Mouse (Mus musculus): ENCODE measurements around the gene Oard1. TPM values are rescaled to one million over a fixed set of nuclear protein-coding genes. Genes with fewer than 3 reads are reported as not detected.

The Oard1 gene
- 10 to 100 TPM; 11.9 to 16.2 TPM for total RNA-seq (2021)
- long read RNA-seq, transcript Oard1-202 (6 exons, 1,324 nt): major isoform, 9 of 25 reads
- long read RNA-seq, partial matches to known transcripts: 0 of 25 reads
- long read RNA-seq, other reads (novel, unspliced or antisense): 15 of 25 reads

DNA sequence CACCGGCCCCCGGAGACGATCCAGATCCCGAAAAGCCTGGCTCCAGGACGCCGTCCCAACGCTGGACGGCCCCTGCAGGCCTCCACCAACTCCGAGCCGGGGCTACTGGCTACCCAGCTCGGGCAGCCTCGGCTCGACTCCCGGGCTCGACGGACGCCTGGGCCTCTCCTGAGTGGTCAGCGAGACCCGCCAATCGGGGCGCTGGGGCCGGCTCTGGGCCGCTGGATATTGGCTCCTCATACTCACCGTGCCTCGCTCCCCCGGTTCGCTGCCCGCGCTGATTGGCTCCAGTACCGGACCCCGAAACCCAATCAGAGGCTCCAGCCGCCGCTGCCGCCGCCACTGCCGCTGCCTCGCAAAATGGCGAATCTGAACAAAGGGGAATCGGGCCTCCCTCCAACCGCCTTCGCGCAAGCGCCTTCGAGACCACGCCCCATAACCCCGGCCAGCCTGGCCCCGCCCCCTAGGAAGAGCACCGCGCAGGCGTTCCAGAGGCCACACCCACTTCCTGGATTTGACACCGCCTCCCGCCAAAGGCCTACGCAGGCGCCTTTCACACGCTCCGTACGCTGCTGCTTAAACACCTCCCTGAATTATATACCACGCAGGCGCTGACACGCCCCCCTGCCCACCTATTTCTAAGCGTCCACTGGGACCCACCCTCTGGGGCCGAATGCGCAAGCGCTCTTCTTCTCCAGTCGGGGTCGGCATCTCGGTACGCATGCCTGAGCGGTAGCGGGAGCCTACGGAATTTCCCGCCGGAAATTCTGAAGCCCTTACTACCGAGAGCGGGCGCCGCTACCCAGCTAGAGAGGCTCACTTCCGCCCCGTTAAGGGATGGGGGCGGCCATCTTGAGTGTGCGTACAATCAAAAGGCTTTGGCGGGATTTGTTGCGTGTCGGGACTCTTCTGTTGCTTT lies at the start of gene Oard1, which contains the start of gene Nfya:
Gene Oard1, plus strand, starts transcription at position 635 of the 919 bp plus-strand sequence.
Gene Nfya, minus strand, starts transcription at position 527 of the 919 bp plus-strand sequence.
- peak; percentile 100 for DNase-seq (ENCODE audit: low spot score in 2 of 2)

DNA sequence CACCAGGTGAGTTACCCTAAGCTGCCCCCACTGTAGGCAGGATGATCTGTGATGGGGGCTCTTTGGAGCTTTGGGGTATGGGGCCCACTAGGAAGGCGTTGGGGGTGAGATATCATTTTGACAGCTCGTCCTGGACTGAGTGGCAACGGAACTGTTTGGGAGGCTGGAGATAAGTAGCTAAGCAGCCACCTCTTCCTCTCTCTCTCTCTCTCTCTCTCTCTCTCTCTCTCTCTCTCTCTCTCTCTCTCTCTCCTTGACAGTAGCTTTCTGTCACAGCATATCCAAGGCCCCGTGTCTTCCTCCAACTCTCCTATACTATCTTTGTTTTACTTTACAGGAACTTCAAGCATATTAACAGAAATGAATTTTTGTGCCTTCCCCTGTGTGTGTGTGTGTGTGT lies 49.4 kb upstream of the Oard1 start:
- no peak for DNase-seq (ENCODE audit: low spot score in 2 of 2)

DNA sequence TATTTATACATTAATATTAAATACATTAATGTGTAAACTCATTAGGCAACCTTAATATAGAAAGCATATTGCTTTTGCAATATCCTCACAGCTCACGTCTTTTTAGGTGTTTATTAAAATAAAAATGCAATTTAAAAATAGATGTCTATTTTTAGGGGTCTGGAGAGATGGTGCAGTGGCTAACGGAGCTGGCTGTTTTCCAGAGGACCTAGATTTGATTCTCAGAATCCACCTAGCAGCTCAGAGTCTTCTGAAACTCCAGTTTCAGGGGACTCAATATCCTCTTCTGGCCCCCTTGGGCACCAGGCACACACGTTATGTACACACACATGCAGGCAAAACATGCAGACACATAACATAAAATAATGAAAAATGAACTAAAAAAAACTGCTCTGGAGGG lies 47.5 kb upstream of the Oard1 start:
- DNase-seq (ENCODE audit: low spot score in 2 of 2): no peak

DNA sequence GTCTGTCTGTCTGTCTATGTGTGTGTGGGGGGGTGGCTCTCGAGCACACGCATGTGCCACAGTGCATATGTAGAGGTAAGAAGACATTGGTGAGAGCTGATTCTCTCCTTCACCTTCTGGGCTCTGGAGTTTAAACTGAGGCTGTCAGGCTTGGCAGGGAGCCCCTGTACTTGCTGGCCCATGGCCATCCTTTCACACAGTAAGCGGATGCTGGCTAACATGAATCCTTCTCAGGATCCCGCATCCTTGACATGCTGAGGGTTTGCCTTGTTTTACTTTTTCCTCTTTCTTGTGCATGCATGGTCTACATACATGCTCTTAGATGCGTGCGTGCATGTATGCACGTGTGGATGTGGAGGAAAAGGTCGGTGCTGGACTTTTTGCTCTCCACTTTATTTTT lies 46.8 kb upstream of the Oard1 start:
- DNase-seq (ENCODE audit: low spot score in 2 of 2): peak; percentile 48 to 56

DNA sequence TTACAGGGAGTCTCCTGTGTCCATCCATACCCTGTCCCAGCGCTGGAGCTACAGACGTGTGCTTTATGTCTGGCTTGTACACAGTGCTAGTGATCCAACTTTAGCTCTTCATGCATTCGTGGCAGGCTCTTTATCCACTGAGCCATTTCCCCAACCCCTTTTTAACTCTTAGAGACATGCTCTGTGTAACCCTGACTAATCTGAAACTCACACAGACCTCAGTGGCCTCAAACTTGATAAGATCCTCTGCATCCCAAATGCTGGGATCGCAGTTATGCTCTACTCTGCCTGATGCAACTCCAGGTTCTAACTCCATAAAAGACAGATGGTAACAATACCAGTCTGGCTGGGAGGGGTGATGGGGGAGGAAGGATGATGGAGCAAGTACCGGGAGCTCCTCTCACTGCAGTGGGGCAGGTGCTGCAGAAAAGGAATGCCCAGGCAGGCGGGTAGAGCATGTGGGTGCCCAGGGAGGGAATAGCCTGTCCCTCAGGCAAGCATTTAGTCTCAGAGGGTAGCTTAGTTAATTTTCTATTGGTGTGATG lies 46.3 kb upstream of the Oard1 start:
- DNase-seq (ENCODE audit: low spot score in 2 of 2): no peak

DNA sequence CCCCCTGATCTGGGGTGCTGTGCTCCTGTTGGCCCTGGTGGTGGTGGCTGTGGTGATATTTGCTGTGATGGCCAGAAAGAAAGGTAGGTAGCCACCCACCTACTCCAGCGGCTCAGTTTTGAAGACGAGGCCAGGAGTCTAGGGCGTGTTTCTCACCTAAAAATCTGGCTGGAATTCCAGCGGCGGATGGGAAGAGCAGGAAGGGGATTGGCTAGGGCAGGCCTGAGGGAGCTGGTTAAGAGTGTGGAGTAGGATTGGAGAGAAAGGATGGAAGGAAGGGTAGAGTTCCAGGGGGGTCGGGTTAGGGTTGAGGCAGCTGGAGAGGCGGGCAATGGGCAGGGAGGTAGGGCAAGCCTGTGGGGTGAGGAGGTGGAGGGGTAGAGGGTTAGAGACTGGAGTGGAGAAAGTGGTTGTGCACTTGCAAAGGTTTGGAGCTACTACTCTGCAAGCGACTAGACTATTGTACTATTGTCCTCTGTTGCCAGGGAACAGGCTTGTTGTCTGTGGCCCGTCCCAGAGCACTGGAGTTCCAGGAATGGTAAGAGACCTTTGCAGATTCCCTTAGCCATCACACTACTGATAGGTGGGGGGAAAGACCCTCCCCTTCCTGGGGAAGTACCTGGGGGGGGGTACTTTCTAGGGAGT lies 44.2 kb upstream of the Oard1 start:
- no peak for DNase-seq (ENCODE audit: low spot score in 2 of 2)

DNA sequence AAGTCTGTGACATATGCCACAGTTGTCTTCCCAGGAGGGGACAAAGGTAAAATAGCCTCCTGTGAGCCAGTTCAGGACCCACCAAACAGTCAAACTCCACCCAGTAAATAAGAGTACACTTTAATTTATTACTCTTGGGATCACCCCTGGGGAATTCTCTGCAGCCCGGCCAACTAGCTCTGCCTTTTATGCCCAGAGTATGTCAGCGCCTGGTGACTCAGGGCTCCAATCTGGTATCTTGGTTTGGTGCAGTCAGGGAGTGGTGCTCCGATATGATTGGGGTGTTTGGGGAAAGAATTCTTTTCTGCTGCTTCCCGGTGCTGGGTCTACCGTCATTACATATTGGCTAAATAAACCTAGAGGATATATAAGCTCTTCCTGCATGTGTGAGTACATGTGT lies 43.0 kb upstream of the Oard1 start:
- DNase-seq (ENCODE audit: low spot score in 2 of 2): no peak

DNA sequence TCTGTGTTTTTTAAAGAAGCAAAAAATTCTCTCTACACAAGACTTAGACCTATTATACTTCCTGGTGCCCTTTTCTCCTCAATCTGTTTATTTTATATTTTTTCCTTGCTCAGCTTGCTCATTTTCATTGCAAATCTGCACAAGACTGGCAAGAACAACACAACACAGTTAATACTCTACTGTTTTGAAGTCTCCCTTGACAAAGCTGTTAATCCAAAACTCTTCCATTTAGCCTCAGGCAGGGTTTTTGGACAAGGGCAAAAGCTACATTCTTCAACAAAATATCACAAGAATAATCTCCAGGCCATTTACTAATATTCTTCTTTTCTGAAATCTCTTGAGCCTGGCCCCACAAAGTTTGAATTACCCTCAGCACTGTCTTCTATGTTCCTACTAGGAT lies 38.2 kb upstream of the Oard1 start:
- DNase-seq (ENCODE audit: low spot score in 2 of 2): no peak

DNA sequence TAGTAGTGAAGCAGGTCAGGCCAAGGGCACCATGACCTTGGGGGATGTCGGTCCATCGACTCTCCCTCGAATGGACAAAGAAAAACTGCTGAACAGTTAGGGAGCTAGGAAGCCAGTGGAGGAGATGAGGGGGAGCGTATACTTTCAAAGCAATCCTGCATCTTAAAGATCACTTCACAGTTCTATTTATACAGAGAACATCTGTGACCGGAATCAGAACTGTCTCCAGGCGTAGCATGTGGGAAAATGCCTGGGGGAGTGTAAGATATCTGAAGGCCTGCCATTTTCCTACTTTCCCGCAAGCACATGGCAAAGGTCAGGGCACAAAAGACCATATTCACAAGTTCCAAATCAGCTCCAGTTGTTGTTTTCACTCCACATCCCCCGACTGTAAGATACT lies 36.8 kb upstream of the Oard1 start:
- no peak for DNase-seq (ENCODE audit: low spot score in 2 of 2)

DNA sequence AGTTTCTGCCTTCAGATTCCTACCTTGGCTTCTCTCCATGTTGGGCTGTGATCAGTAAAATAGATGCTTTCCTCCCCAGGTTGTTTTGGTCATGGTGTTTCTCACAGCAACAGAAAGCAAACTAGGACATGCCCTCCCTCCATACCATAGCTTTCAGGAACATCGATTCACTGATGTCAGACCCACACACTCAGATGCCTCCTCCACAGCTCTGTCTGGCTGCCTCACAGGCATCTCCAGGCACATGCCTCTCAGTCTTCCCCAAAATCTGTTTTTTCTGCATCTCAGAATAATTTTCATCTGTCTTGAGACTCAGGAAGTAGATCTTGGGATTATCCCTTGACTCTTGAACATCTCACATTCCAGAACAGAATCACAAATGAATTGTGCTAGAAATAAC lies 33.7 kb upstream of the Oard1 start:
- DNase-seq (ENCODE audit: low spot score in 2 of 2): no peak

DNA sequence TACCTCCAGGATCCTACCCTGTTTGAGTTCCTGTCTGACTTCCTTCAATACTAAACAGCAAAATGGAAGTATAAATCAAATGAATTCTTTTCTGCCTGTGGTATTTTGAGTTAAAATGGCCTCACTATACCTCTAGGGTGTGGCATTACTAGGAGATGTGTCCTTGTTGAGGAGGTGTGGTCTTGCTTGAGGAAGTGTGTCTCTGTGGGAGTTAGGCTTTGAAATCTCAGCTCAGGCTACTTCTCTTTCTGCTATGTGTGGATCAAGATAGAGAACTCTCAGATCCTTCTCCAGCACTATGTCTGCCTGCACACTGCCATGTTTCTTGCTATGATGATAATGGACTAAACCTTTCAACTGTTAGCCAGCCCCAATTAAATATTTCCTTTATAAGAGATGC lies 30.8 kb upstream of the Oard1 start:
- no peak for DNase-seq (ENCODE audit: low spot score in 2 of 2)

DNA sequence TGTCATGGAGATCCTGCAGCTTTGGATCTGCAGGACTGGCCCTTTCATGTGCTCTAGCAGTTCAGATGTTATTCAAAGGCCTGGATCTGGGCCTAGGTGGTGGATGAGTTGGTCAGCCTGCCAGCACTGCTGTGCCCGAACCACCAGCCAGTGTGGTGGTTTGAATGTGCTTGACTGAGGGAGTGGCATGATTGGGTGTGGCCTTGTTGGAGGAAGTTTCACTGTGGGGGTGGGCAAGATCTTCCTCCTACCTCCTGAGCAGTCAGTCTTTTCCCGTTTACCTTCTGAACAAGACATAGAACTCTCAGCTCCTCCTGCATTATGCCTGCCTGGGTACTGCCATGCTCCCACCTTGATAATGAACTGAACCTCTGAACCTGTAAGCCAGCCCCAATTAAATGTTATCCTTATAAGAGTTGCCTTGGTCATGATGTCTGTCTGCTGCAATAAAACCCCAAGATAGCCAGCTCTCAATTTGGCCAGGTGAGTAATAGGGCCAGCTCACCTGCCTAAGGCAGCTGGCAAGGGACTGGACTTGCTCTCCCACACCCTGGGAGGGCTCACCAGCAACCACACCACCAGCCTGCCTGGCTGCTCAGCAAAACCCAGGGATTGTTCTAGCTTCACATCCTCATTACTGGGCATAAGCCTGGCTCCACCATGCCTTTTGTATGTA lies 23.9 kb upstream of the Oard1 start:
- no peak for DNase-seq (ENCODE audit: low spot score in 2 of 2)

DNA sequence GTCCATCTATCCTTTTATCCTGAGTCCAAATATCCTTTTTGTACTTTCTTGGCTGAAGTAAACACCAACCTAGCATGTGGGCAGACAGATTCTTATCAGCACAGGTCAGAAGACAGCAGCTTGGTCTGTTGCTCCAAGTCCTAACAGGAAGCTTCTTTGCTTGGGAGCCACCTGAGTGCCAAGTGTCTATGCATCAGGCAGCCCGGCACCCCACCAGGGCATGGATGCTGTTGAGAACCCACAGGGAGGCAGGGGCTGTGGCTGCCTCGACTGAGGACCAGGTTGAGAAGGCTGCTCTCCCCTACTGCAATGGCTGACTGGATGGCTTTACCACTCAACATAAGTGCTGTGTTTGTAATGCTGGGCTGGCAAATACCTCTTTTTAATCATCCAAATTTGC lies 21.1 kb upstream of the Oard1 start:
- DNase-seq (ENCODE audit: low spot score in 2 of 2): no peak

DNA sequence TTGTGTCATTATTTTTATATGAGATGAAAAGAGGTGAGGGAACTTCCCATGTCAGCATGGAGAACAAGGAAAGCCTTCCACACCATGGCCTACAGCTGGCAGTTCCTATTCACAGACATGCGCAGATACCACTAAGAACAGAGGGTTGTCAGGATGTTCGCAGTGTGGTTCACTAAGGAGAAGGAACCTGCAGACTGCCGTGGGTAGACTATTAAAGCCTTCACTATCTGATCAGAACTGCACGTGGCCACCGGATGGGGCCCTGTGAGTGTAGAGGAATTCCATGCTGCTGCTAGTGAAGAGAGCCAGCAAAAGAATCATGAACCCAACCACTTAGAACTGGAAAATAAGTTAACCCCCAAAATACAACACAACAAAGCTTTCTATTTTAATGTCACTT lies 20.4 kb upstream of the Oard1 start:
- DNase-seq (ENCODE audit: low spot score in 2 of 2): no peak

DNA sequence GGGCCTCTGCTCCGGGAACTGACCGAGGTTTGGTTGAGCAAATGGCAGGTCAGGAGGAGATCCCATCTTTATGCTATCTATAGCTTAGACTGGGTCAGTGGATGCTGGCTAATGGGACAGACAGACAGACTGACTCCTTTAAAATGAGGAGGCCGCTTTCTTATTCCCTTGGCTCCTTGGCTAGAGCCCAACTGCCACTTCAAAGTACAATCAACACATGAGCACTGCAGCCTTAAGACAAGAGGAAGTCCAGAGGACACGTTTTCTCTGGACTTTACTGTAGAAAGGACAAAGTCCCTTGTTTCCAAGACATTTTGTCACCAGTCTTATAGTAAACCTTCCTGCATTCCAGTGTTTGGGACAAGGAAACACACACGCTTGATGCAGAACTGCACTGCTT lies 18.4 kb upstream of the Oard1 start:
- no peak for DNase-seq (ENCODE audit: low spot score in 2 of 2)

DNA sequence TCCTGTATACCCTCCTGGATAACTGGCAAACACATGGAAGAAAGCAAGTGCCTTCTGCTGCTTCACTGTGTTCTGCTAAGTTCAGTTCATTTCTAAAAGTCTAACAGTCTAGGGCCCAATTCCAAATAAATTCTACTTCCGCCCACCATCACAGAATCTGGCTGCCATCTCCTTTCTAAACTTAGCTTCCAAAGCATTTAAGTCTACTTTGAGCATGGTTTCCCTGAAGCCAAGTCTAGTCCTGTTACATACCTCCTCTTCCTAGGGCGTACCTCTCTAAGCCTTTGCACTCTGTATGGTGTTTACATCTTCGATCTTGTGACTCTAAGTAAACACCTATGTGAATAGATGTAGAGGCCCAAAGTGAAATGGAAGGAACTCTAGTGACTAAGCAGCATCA lies 17.2 kb upstream of the Oard1 start:
- no peak for DNase-seq (ENCODE audit: low spot score in 2 of 2)

DNA sequence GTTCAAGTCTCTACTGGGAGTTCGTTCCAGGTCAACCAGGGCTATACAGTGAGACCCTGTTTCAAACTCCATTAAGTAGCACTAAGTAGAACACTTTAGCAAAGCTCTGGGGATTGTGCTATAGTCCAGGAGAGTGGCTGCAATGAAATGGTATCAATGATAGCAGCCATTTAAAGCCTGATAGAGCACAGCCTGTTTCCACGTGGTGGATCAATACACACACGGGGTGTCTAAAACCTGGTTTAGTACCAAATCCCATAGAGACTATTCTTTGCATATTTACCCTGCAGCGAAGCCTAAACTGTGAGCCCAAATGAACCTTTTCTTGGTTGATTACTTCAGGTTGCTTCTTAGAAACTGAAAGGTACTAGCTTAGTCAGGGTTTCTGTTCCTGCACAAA lies 8.1 kb upstream of the Oard1 start:
- no peak for DNase-seq (ENCODE audit: low spot score in 2 of 2)

DNA sequence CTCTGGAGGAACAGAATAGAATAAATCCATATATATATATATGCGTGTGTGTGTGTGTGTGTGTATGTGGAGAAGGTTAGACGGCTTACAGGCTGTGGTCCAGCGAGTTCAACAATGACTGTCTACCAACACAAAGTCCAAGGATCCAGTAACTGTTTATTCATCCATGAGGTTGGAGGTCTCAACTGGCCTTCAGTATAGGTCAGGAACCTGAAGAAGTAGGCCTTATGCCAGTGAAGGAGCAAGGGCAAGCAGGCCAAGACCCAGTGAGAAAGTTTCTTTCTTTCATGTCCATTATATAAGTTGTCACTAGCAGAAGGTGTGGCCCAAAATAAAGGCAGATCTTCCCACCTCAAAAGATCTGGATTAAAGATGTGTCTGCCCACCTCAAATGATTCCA lies 7.1 kb upstream of the Oard1 start:
- DNase-seq (ENCODE audit: low spot score in 2 of 2): no peak

DNA sequence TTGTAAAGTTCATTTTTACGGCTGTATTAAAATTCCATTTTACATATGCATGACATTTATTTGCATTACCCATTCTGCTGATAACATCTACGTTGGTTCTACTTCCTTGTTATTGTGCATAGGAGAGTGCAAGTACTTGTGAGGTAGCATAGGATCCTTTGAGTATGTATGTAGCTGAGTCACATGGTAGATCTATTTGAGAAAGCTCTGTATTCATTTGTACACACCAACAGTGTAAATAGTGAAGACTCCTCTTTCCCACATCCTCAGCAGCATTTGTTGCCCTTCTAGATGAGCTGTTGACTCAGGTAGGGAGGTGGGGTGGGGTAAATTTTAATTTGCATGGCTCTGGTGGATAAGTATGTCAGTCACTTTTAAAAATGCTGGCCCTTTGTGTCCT lies 6.0 kb upstream of the Oard1 start:
- DNase-seq (ENCODE audit: low spot score in 2 of 2): no peak

DNA sequence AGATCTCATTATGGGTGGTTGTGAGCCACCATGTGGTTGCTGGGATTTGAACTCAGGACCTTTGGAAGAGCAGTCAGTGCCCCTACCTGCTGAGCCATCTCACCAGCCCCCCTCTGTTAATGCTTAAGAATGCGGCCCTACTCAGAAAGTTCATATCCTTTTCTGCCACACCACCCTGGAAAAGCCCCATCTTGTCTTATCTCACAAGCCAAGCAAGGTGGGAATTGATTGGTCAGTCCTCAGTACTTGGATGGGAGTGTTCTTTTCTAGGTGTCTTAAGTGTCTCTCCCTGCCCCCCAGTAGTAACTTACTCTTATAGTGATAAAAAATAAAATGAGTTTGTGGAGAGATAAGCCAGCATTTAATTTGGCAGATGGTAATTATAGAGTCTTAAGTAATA lies 5.1 kb upstream of the Oard1 start:
- no peak for DNase-seq (ENCODE audit: low spot score in 2 of 2)

DNA sequence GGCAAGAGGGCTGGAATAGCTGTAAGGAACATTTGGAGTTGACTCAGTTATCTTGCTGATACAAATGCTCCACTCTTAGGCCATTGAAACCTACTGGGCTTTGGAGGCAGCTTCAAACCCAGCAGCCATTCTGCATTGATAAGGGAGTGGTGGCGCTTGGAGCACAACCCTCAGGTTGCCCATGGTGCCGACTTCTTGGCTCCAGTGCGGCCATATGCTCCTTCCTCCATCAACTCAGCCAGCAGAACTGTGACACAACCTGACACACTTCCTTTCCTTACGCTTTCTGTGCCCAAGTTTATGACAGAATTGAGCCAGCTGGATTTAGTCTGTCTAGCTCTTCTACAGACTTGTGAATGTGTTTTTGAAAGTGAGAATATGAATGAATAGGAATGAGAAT lies 2.7 kb upstream of the Oard1 start:
- no peak for DNase-seq (ENCODE audit: low spot score in 2 of 2)
